ENCODE assay signal across 15 mouse cellular contexts in genomic region chr3:131266366-131267050, GRCm38 (mm10). TPM values are rescaled to one million over a fixed set of nuclear protein-coding genes. Genes with fewer than 3 reads are reported as not detected.
A peak's percentile ranks its signal among the peaks of the same experiment; 100 is the strongest.
DNase-seq lines count a peak whose midpoint lies in the region; ATAC-seq and TF ChIP-seq lines count a peak whose summit lies in the region.
"Had no signal": no experiment of that assay in that cellular context is flagged by ENCODE, and none has a peak within 500 bp of the region (broad histone marks: within the 10 kb centered on the region; RNA-seq: fewer than 3 reads in every experiment).

No protein-coding gene starts in this region.

- no peak overlapping the region for H3K9ac ChIP-seq in liver, postnatal 0 days (replicated peaks)
- H3K9ac ChIP-seq in heart, embryonic 11.5 days (ENCODE audit: low read depth, low read length) = no peak overlapping the region
- no peak overlapping the region for H3K9ac ChIP-seq in lung, embryonic 14.5 days
- no peak overlapping the region for H3K9ac ChIP-seq in stomach, postnatal 0 days (ENCODE audit: low read length)
- H3K9ac ChIP-seq: embryonic facial prominence, embryonic 13.5 days; intestine, embryonic 15.5 days had no signal

- peaks cover 3% of the 10 kb centered on the region; the same call in 1 of the 2 replicates for H3K36me3 ChIP-seq in liver, postnatal 0 days (replicated peaks; ENCODE audit: insufficient read depth, low read length)
- peaks cover 6% of the 10 kb centered on the region for H3K36me3 ChIP-seq in heart, embryonic 11.5 days (ENCODE audit: control insufficient read depth, insufficient read depth, low read length)
- H3K36me3 ChIP-seq in lung, embryonic 14.5 days (ENCODE audit: insufficient read depth) = peaks cover 8% of the 10 kb centered on the region
- 0 out of 2 replicates have a peak, but pooled peaks cover 2% of the 10 kb centered on the region for H3K36me3 ChIP-seq in stomach, postnatal 0 days (ENCODE audit: control insufficient read depth, insufficient read depth, low read length)

- 63% methylated on average over 3 of the region's 3 CpGs for WGBS in liver, postnatal 0 days (ENCODE audit: insufficient replicate concordance)
- WGBS in heart, embryonic 11.5 days (ENCODE audit: insufficient replicate concordance) = 70% methylated on average over 3 of the region's 3 CpGs
- 61% methylated on average over 3 of the region's 3 CpGs for WGBS in lung, embryonic 14.5 days
- 58% methylated on average over 3 of the region's 3 CpGs for WGBS in stomach, postnatal 0 days

- H3K4me2 ChIP-seq in liver, postnatal 0 days (ENCODE audit: low read depth, low read length) = 0 out of 2 replicates have a peak overlapping the region, but pooled peaks have one; percentile 7
- no peak overlapping the region; the same call in 1 of the 2 replicates for H3K4me2 ChIP-seq in heart, embryonic 11.5 days
- no peak overlapping the region for H3K4me2 ChIP-seq in lung, embryonic 14.5 days
- H3K4me2 ChIP-seq in stomach, postnatal 0 days (replicated peaks; ENCODE audit: low read depth) = no peak overlapping the region
- H3K4me2 ChIP-seq: embryonic facial prominence, embryonic 13.5 days; intestine, embryonic 15.5 days; liver, embryonic 11.5 days; midbrain, embryonic 11.5 days had no signal

- peak overlapping the region; percentile 92 for H3K27ac ChIP-seq in liver, postnatal 0 days (ENCODE audit: low read depth)
- 0 out of 2 replicates have a peak overlapping the region, but pooled peaks have one; percentile 3 for H3K27ac ChIP-seq in heart, embryonic 11.5 days (ENCODE audit: low read depth, low read length)
- H3K27ac ChIP-seq in lung, embryonic 14.5 days (ENCODE audit: low read depth) = no peak overlapping the region
- H3K27ac ChIP-seq in stomach, postnatal 0 days (replicated peaks) = no peak overlapping the region
- H3K27ac ChIP-seq: embryonic facial prominence, embryonic 13.5 days; intestine, embryonic 15.5 days; left cerebral cortex, adult 2 months had no signal

- TF ChIP-seq CTCF in liver, postnatal 0 days (IDR thresholded peaks at IDR 0.05; ENCODE audit: low read depth) = no peak
- TF ChIP-seq CTCF in lung, embryonic 14.5 days (IDR thresholded peaks at IDR 0.05; ENCODE audit: low read depth) = no peak
- no peak for TF ChIP-seq CTCF in stomach, postnatal 0 days (IDR thresholded peaks at IDR 0.05; ENCODE audit: low read depth)

- H3K9me3 ChIP-seq in liver, postnatal 0 days (ENCODE audit: low read length) = no peaks in the 10 kb centered on the region
- H3K9me3 ChIP-seq in heart, embryonic 11.5 days (replicated peaks; ENCODE audit: control insufficient read depth, low read length) = no peaks in the 10 kb centered on the region
- H3K9me3 ChIP-seq in lung, embryonic 14.5 days (ENCODE audit: low read depth, low read length) = no peaks in the 10 kb centered on the region; the same call in 1 of the 2 replicates
- no peaks in the 10 kb centered on the region for H3K9me3 ChIP-seq in stomach, postnatal 0 days (ENCODE audit: control insufficient read depth, low read length)
- H3K9me3 ChIP-seq: embryonic facial prominence, embryonic 13.5 days; intestine, embryonic 15.5 days had no signal

- DNase-seq in liver, postnatal 0 days = no peak
- DNase-seq in liver = no peak
- DNase-seq in lung, embryonic 14.5 days = peak; percentile 21
- no peak for DNase-seq in stomach, postnatal 0 days (ENCODE audit: low spot score)
- no peak for DNase-seq in frontal cortex, postnatal 36 days (ENCODE audit: low spot score in 2 of 2)
- DNase-seq in layer of hippocampus, adult 9-10 months (ENCODE audit: low spot score) = no peak
- DNase-seq: cerebellum, postnatal 25 days had no signal

- H3K4me1 ChIP-seq in liver, postnatal 0 days (ENCODE audit: insufficient read depth) = peaks cover 19% of the 10 kb centered on the region
- H3K4me1 ChIP-seq in heart, embryonic 11.5 days (ENCODE audit: control insufficient read depth, insufficient read depth, low read length) = peaks cover 17% of the 10 kb centered on the region
- peaks cover 2% of the 10 kb centered on the region for H3K4me1 ChIP-seq in lung, embryonic 14.5 days (ENCODE audit: insufficient read depth)
- peaks cover 2% of the 10 kb centered on the region; the same call in 1 of the 2 replicates for H3K4me1 ChIP-seq in stomach, postnatal 0 days (replicated peaks; ENCODE audit: control insufficient read depth, insufficient read depth)

- ATAC-seq in liver, postnatal 0 days = no peak
- ATAC-seq in heart, embryonic 11.5 days (replicated peaks; ENCODE audit: insufficient number of reproducible peaks, low FRiP score, low TSS enrichment) = no peak
- no peak for ATAC-seq in lung, embryonic 14.5 days (ENCODE audit: insufficient read depth)
- ATAC-seq in stomach, postnatal 0 days (ENCODE audit: low FRiP score, low TSS enrichment) = no peak
- ATAC-seq: forebrain, embryonic 16.5 days; intestine, embryonic 15.5 days had no signal

- TF ChIP-seq EP300 in liver, postnatal 0 days (IDR thresholded peaks at IDR 0.05; ENCODE audit: low read depth) = no peak
- no peak for TF ChIP-seq EP300 in stomach, postnatal 0 days (optimal IDR thresholded peaks at IDR 0.05)

- H3K27me3 ChIP-seq in liver, postnatal 0 days (ENCODE audit: insufficient read depth, low read length) = no peaks in the 10 kb centered on the region
- H3K27me3 ChIP-seq in heart, embryonic 11.5 days (ENCODE audit: control insufficient read depth, insufficient read depth, low read length) = no peaks in the 10 kb centered on the region
- H3K27me3 ChIP-seq in lung, embryonic 14.5 days (ENCODE audit: insufficient read depth, low read length) = no peaks in the 10 kb centered on the region
- H3K27me3 ChIP-seq in stomach, postnatal 0 days (ENCODE audit: control insufficient read depth, insufficient read depth, low read length) = no peaks in the 10 kb centered on the region
- H3K27me3 ChIP-seq: CH12.LX; embryonic facial prominence, embryonic 13.5 days; intestine, embryonic 15.5 days had no signal

- no peak overlapping the region for H3K4me3 ChIP-seq in liver, postnatal 0 days (ENCODE audit: low read depth, low read length)
- H3K4me3 ChIP-seq in heart, embryonic 11.5 days (ENCODE audit: low read depth, low read length) = no peak overlapping the region
- no peak overlapping the region for H3K4me3 ChIP-seq in lung, embryonic 14.5 days (ENCODE audit: low read depth, low read length)
- H3K4me3 ChIP-seq in stomach, postnatal 0 days (ENCODE audit: low read depth, low read length) = no peak overlapping the region
- H3K4me3 ChIP-seq: embryonic facial prominence, embryonic 13.5 days; intestine, embryonic 15.5 days; left cerebral cortex, adult 2 months had no signal

RNA-seq across cellular contexts. Expression of gene Hadh, which starts 5.4 kb away (rescaled TPM):
- polyA plus RNA-seq in liver, postnatal 0 days (2015; fragmentation: Nextera tagmentation; extraction: Ambion mirVana) = 279 and 305 TPM in 2 replicates
- polyA plus RNA-seq in heart, embryonic 11.5 days (2014; fragmentation: Nextera tagmentation; extraction: Ambion mirVana) = 142 and 174 TPM in 2 replicates
- polyA plus RNA-seq in lung, embryonic 14.5 days (2014; fragmentation: Nextera tagmentation; extraction: Ambion mirVana) = 113 and 115 TPM in 2 replicates
- 172 and 176 TPM in 2 replicates for polyA plus RNA-seq in stomach, postnatal 0 days (2015; fragmentation: Nextera tagmentation; extraction: Ambion mirVana)

RNA-seq across cellular contexts. Expression of gene Cyp2u1, which starts 36.5 kb away (rescaled TPM):
- 1.2 and 1.4 TPM in 2 replicates for polyA plus RNA-seq in liver, postnatal 0 days (2015; fragmentation: Nextera tagmentation; extraction: Ambion mirVana)
- polyA plus RNA-seq in heart, embryonic 11.5 days (2014; fragmentation: Nextera tagmentation; extraction: Ambion mirVana) = 8.1 and 8.4 TPM in 2 replicates
- polyA plus RNA-seq in lung, embryonic 14.5 days (2014; fragmentation: Nextera tagmentation; extraction: Ambion mirVana) = 1.9 TPM in 2 replicates
- 1.8 and 1.9 TPM in 2 replicates for polyA plus RNA-seq in stomach, postnatal 0 days (2015; fragmentation: Nextera tagmentation; extraction: Ambion mirVana)

Comparison
In these comparisons a context has a peak if more than half of its experiments do, and no peak if none do; other contexts are left out.
1. H3K27ac ChIP-seq: peak in liver, postnatal 0 days (single experiment) and heart, embryonic 11.5 days (single experiment); none in lung, embryonic 14.5 days (single experiment) and stomach, postnatal 0 days (single experiment).